Comparison of ENCODE assay signal across 9 mouse cellular contexts in genomic region chr12:73112326-73113087, GRCm38 (mm10). TPM values are rescaled to one million over a fixed set of nuclear protein-coding genes. Genes with fewer than 3 reads are reported as not detected.
DNase-seq lines count a peak whose midpoint lies in the region; ATAC-seq lines count a peak whose summit lies in the region.
"Had no signal": no experiment of that assay in that cellular context is flagged by ENCODE, and none has a peak within 500 bp of the region (broad histone marks: within the 10 kb centered on the region; RNA-seq: fewer than 3 reads in every experiment).

No protein-coding gene starts in this region.

- peaks cover 11% of the 10 kb centered on the region for H3K36me3 ChIP-seq in embryonic facial prominence, embryonic 14.5 days (ENCODE audit: control insufficient read depth, insufficient read depth, low read length)
- H3K36me3 ChIP-seq in heart, embryonic 15.5 days = no peaks in the 10 kb centered on the region
- H3K36me3 ChIP-seq in lung, embryonic 15.5 days = no peaks in the 10 kb centered on the region

- peak overlapping the region; percentile 74 for H3K4me3 ChIP-seq in embryonic facial prominence, embryonic 14.5 days (ENCODE audit: low read depth, low read length)
- H3K4me3 ChIP-seq in heart, embryonic 15.5 days = peak overlapping the region; percentile 82
- peak overlapping the region; percentile 75 for H3K4me3 ChIP-seq in lung, embryonic 15.5 days

- H3K4me2 ChIP-seq in embryonic facial prominence, embryonic 14.5 days (ENCODE audit: low read depth, low read length) = peak overlapping the region; percentile 85
- peak overlapping the region; percentile 99 for H3K4me2 ChIP-seq in heart, embryonic 15.5 days
- peak overlapping the region; percentile 100 for H3K4me2 ChIP-seq in lung, embryonic 15.5 days

- ATAC-seq in embryonic facial prominence, embryonic 14.5 days (ENCODE audit: low read depth) = peak; percentile 17; the same call in 1 of the 2 replicates
- peak; percentile 41 for ATAC-seq in heart, embryonic 15.5 days (replicated peaks; ENCODE audit: insufficient number of reproducible peaks, insufficient read depth, low FRiP score, low read depth)
- peak; percentile 67 for ATAC-seq in lung, embryonic 15.5 days (ENCODE audit: borderline replicate concordance, extremely low read depth, low FRiP score, low TSS enrichment)

- 1% methylated on average over 28 of the region's 71 CpGs for WGBS in embryonic facial prominence, embryonic 14.5 days
- WGBS in heart, embryonic 15.5 days = under 1% methylated on average over 69 of the region's 71 CpGs
- 1% methylated on average over 60 of the region's 71 CpGs for WGBS in lung, embryonic 15.5 days

- peaks cover 23% of the 10 kb centered on the region for H3K4me1 ChIP-seq in embryonic facial prominence, embryonic 14.5 days (ENCODE audit: control insufficient read depth, insufficient read depth, low read length)
- H3K4me1 ChIP-seq in heart, embryonic 15.5 days (replicated peaks) = peaks cover 20% of the 10 kb centered on the region
- H3K4me1 ChIP-seq in lung, embryonic 15.5 days = peaks cover 23% of the 10 kb centered on the region

- H3K27ac ChIP-seq in embryonic facial prominence, embryonic 14.5 days (replicated peaks; ENCODE audit: low read depth, low read length) = peak overlapping the region; percentile 87
- peak overlapping the region; percentile 70 for H3K27ac ChIP-seq in heart, embryonic 15.5 days
- H3K27ac ChIP-seq in lung, embryonic 15.5 days = peak overlapping the region; percentile 84

- H3K27me3 ChIP-seq in embryonic facial prominence, embryonic 14.5 days (replicated peaks; ENCODE audit: control insufficient read depth, insufficient read depth, low read length) = no peaks in the 10 kb centered on the region
- H3K27me3 ChIP-seq in heart, embryonic 15.5 days = no peaks in the 10 kb centered on the region
- H3K27me3 ChIP-seq in lung, embryonic 15.5 days = peaks cover 9% of the 10 kb centered on the region; the same call in 1 of the 2 replicates

- peak overlapping the region; percentile 91 for H3K9ac ChIP-seq in embryonic facial prominence, embryonic 14.5 days (ENCODE audit: low read depth, low read length)
- peak overlapping the region; percentile 70 for H3K9ac ChIP-seq in heart, embryonic 15.5 days
- peak overlapping the region; percentile 72 for H3K9ac ChIP-seq in lung, embryonic 15.5 days

- DNase-seq in ES-CJ7 (ENCODE audit: low read depth, low spot score) = peak; percentile 31
- DNase-seq in adrenal gland, postnatal 25 days = peak; percentile 54
- peak; percentile 54 for DNase-seq in embryonic facial prominence, embryonic 14.5 days (ENCODE audit: low spot score)
- DNase-seq in kidney, postnatal 14 days = peak; percentile 54
- peak; percentile 33 for DNase-seq in ovary, postnatal 36 days (ENCODE audit: low spot score)
- DNase-seq in spleen, adult 12 weeks (ENCODE audit: low spot score) = no peak

- no peaks in the 10 kb centered on the region for H3K9me3 ChIP-seq in embryonic facial prominence, embryonic 14.5 days (ENCODE audit: control insufficient read depth, low read length)
- no peaks in the 10 kb centered on the region for H3K9me3 ChIP-seq in heart, embryonic 15.5 days (replicated peaks)
- H3K9me3 ChIP-seq in lung, embryonic 15.5 days = no peaks in the 10 kb centered on the region

RNA-seq across cellular contexts. Expression of gene Six4, which starts 0.7 kb away (rescaled TPM):
- 1.2 and 1.3 TPM in 2 replicates for total RNA-seq in adrenal gland, postnatal 25 days (2021)
- 6.3 and 7.0 TPM in 2 replicates for polyA plus RNA-seq in embryonic facial prominence, embryonic 14.5 days (2014; fragmentation: Nextera tagmentation; extraction: Ambion mirVana)
- polyA plus RNA-seq in heart, embryonic 15.5 days (2015; fragmentation: Nextera tagmentation; extraction: Ambion mirVana) = 0.82 and 1.5 TPM in 2 replicates
- 2.4 and 2.9 TPM in 2 replicates for polyA plus RNA-seq in lung, embryonic 15.5 days (2015; fragmentation: Nextera tagmentation; extraction: Ambion mirVana)
- total RNA-seq: hematopoietic stem cell, adult 5-6 weeks had no signal

RNA-seq across cellular contexts. Expression of gene Mnat1, which starts 11.0 kb away (rescaled TPM):
- 15.6 and 28.4 TPM in 2 replicates for total RNA-seq in adrenal gland, postnatal 25 days (2021)
- 38.2 and 41.7 TPM in 2 replicates for polyA plus RNA-seq in embryonic facial prominence, embryonic 14.5 days (2014; fragmentation: Nextera tagmentation; extraction: Ambion mirVana)
- polyA plus RNA-seq in heart, embryonic 15.5 days (2015; fragmentation: Nextera tagmentation; extraction: Ambion mirVana) = 17.7 and 20.1 TPM in 2 replicates
- polyA plus RNA-seq in lung, embryonic 15.5 days (2015; fragmentation: Nextera tagmentation; extraction: Ambion mirVana) = 31.4 and 31.9 TPM in 2 replicates

RNA-seq across cellular contexts. Expression of gene Six1, which starts 58.8 kb away (rescaled TPM):
- 1.6 and 4.2 TPM in 2 replicates for total RNA-seq in adrenal gland, postnatal 25 days (2021)
- polyA plus RNA-seq in embryonic facial prominence, embryonic 14.5 days (2014; fragmentation: Nextera tagmentation; extraction: Ambion mirVana) = 46.5 and 53.9 TPM in 2 replicates
- 0.62 and 3.7 TPM in 2 replicates for polyA plus RNA-seq in heart, embryonic 15.5 days (2015; fragmentation: Nextera tagmentation; extraction: Ambion mirVana)
- 1.3 and 1.5 TPM in 2 replicates for polyA plus RNA-seq in lung, embryonic 15.5 days (2015; fragmentation: Nextera tagmentation; extraction: Ambion mirVana)
- total RNA-seq: hematopoietic stem cell, adult 5-6 weeks had no signal

Comparison
In these comparisons a context has a peak if more than half of its experiments do, and no peak if none do; other contexts are left out.
1. ATAC-seq: peak in every context shown above with its lines; median percentile 67 in lung, embryonic 15.5 days; 41 in heart, embryonic 15.5 days; 17 in embryonic facial prominence, embryonic 14.5 days.
2. RNA of gene Six1, which starts 58.8 kb away (polyA plus RNA-seq): 46.5 to 53.9 TPM in embryonic facial prominence, embryonic 14.5 days; 1.3 to 1.5 TPM in lung, embryonic 15.5 days and 0.62 to 3.7 TPM in heart, embryonic 15.5 days; every median in the first group is over 10 times any median in the second.
3. Peak in every context shown above with its lines, with median percentiles within 50 percentile points of each other: H3K27ac ChIP-seq, H3K4me2 ChIP-seq, H3K4me3 ChIP-seq and H3K9ac ChIP-seq.